Mouse (Mus musculus) olfactory bulb, adult 2 months (tissue): ENCODE results near the gene Irak3.

Experiments used
- CTCF ChIP-seq: fragments of 200-500 bp; IDR thresholded peaks from 2 replicates; pipeline ENCODE4 v1.5.1; 2012; ENCODE audit warnings: low read depth, mild to moderate bottlenecking, low read length, moderate library complexity; ENCODE audit not compliant: insufficient read depth
- POLR2A ChIP-seq: fragments of 200-500 bp; IDR thresholded peaks from 2 replicates; pipeline ENCODE4 v1.6.1; 2012; ENCODE audit warnings: mild to moderate bottlenecking, low read depth, low read length, moderate library complexity; ENCODE audit not compliant: insufficient read depth

GRCm38 (mm10) chr10:120163490-120163889 is 38.4 kb downstream of the Irak3 start:
- no peak for TF ChIP-seq CTCF
- TF ChIP-seq POLR2A: no peak
